Mouse (Mus musculus) c-Kit-negative CD71-positive TER-119-positive erythroid progenitor cells, embryonic 14.5 days (primary cell): ENCODE results near the gene Pom121l2.

Source experiments
- DNase-seq: peaks from one replicate; pipeline ENCODE4 v3.0.0-alpha.2; 2013; ENCODE audit warnings: low read depth, low spot score

The Pom121l2 gene

GRCm38 (mm10) chr13:21980981-21981802 lies at the start of gene Pom121l2:
Pom121l2 (plus strand) TSS chr13:21981194.
- no peak for DNase-seq

DNA sequence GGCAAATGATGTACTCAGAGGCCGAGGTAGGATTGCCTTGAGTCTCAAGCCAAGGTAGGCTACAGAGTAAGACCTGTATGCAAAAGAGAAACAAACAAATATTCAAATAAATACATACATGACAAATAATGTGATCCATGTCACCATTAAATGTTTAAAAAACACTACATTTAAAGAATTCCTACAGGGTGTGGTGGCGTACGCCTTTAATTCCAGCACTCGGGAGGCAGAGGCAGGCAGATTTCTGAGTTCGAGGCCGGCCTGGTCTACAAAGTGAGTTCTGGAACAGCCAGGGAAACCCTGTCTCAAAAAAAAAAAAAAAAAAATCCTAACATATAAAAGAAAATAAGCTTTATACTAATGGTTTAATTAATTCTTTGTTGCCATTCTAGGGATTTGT lies 49.3 kb upstream of the Pom121l2 start:
- DNase-seq: no peak

- no peak for DNase-seq
These were observed 47.1 kb upstream of the Pom121l2 start for GRCm38 (mm10) chr13:21933626-21934548.

DNA sequence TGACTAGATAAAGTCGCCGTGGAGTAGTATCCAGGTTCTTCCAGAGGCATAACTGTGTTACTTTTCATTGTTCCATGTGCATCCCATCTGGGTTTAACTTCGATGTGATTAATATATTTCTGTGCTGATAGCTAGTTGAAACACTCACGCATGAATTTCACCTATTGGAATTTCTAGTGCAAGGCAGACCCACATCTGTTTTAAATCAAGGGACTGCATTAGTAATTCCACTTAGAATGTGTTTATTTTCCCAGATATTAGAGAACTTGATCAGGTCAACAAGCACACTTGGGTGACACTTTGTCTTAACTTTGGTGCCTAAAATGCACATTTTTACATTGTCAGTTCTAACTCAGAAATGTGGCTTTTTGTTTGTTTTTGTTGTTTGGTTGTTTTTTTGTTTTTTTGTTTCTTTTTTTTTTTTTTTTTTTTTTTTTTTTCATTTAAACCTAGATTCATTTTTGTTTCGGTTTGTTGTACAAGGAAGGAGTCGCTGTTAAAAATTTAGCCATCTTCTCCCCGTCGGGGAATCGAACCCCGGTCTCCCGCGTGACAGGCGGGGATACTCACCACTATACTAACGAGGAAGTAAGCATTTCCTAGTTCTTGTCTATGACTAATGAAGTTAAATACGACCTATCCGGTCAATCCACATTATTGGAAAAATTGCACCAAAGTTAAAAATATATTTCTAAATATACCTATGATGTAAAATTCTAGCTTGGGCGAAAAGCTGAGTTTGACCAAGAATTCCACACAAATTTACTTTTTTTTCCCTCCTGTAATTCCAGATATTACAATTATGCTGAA lies 45.8 kb upstream of the Pom121l2 start:
- no peak for DNase-seq

DNA sequence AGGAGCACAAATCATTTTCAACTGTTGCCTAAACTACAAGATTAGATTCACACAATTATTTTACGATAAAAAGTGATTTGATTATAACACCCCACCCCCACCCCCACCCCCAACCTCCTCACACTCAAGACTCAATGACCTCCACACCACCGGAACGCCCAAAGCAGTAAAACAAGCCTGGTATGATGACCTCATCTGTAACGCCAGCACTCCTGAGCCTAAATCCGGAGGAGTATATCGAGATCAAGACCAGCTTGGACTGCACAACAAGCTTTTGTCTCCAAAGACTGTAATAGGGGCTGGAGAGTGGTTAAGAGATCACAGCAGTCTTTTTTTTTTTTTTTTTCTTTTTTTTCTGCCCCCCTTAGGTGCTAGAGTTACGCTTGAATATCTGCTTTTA lies 45.2 kb upstream of the Pom121l2 start:
- no peak for DNase-seq

GRCm38 (mm10) chr13:21936968-21937367 lies 44.0 kb upstream of the Pom121l2 start:
- DNase-seq: peak; percentile 73

DNA sequence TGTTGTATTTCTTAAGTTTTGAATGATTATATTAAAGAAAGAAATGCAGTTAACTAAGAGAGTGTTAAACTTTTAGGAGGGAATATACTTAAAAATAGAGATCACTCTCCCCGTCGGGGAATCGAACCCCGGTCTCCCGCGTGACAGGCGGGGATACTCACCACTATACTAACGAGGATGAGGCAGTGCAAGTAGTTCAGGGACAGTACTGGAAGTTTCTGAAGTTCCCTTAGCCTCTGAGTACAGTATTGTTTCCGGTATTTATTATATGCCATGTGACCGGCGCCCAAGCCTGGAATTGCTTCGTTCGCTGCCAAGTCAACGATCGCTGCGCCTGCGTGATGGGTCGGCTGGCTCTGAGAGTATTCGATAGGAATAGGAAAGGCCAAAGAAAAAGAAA lies 40.8 kb upstream of the Pom121l2 start:
- peak; percentile 83 for DNase-seq

GRCm38 (mm10) chr13:21940811-21941321 lies 40.1 kb upstream of the Pom121l2 start:
- no peak for DNase-seq

GRCm38 (mm10) chr13:21943644-21944043 lies 37.4 kb upstream of the Pom121l2 start:
- DNase-seq: no peak

- DNase-seq: no peak
These were observed 36.4 kb upstream of the Pom121l2 start for GRCm38 (mm10) chr13:21944592-21944925.

GRCm38 (mm10) chr13:21944926-21945740 lies 35.9 kb upstream of the Pom121l2 start, which contains the start of gene Zfp184:
Zfp184 (plus strand) TSS chr13:21945094.
- DNase-seq: peak; percentile 56

DNA sequence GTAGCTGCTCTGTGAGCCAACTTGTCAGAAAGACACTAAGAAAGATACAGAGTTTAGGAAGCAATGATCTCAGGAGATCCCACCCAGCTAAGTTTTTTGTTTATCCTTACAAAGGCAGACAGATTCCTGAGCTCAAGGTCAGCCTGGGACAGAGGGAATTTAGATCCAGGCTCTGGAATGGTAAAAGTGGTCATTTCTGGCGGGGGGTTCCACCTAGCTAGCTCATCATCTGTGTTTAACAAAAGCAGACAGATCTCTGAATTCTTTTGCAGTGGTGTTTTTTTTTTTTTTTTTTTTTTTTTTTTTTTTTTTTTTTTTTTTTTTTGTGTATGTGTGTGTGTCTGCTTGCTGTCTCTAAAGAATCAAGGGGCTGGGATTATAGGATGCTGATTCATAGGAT lies 11.7 kb upstream of the Pom121l2 start:
- no peak for DNase-seq

DNA sequence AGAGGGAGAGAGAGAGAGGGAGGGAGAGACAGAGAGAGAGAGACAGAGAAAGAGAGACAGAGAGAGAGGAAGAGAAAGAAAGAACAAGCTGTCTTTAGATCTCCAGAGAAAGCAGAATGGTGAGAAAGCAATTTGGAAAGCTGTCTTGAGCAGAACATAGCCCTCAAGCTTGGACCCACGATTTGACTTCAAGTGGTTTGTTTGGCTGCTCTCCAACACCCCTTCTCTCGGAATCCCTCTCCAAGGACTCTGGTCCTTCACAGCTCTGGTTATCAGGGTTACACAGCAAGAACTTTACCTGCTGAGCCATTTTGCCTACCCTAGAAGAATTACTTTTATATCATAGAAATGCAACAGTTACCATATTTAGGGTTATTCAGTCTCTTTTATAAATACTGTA lies 11.2 kb upstream of the Pom121l2 start:
- DNase-seq: no peak

DNA sequence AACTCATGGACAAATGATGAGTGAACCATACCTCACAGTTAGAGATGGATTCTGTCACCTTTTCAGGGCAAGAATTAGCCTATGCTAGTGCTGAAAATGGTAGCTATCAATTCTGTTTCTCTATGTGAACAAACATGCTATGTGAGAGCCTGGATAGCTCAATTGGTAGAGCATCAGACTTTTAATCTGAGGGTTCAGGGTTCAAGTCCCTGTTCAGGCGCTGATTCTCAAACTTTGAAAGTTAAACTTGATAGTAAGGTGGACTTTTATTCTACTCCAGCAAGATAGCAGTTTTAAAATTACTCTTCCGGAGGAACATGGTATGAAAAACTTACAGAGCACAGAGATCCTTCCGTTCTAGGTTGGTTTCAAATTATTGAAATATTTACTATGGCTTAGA lies 9.4 kb upstream of the Pom121l2 start:
- DNase-seq: no peak

DNA sequence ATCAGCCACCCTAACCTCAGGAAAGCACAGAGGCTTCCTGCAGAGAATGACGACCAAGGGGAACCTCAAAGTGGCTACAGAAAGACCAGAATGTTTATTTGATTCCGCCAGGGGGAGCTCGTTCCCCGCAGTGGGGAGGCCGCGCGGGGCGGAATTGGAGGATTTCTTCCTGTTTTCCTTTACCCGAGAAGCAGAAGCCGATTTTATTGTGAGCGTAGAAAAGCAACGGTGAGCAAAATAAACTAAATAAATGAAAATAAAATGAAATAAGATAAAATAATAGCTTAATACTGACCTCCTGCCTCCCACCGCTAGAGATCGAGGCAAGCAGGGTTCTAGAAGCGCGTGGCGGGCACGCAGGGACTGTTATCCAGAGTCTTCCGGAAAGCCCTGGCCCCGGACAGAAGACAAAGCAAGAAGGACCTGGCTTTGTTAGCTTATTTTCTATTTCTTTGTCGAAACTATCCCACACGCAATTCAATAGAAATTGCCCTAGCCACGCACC lies 6.7 kb upstream of the Pom121l2 start:
- DNase-seq: peak; percentile 88

GRCm38 (mm10) chr13:21974726-21975473 lies 6.1 kb upstream of the Pom121l2 start:
- DNase-seq: peak; percentile 80

- DNase-seq: no peak
These were observed 804 bp downstream of the Pom121l2 start for GRCm38 (mm10) chr13:21981803-21982193.

- DNase-seq: no peak
These were observed 3.5 kb downstream of the Pom121l2 start for GRCm38 (mm10) chr13:21984486-21984885.

DNA sequence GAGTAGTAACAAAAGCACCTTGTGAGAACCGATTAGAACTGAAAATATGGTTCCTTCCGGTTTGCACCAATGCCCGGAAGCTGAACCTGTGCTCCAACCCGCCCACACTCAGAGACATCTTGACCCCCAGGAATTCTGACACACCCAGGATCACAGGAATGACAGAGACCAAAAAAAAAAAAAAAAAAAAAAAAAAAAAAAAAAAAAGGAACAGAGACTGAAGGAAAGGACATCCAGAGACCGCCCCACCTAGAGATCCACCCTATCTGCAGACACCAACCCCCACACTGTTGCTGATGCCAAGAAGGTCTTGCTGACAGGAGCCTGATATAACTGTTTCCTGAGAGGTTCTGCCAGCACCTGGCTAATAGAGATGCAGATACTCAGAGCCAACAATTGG lies 11.6 kb downstream of the Pom121l2 start:
- DNase-seq: no peak
